ENCODE assay signal across 23 mouse cellular contexts in genomic region chr2:146681979-146682378, GRCm38 (mm10).
"Had no signal": no experiment of that assay in that cellular context is flagged by ENCODE, and none has a peak within 500 bp of the region (broad histone marks: within the 10 kb centered on the region; RNA-seq: fewer than 3 reads in every experiment).

No protein-coding gene starts in this region.

- DNase-seq: forebrain, postnatal 0 days; gastrocnemius, postnatal 14 days; gastrocnemius, postnatal 36 days; heart, adult 11 months; heart, adult 2 months; heart, postnatal 14 days; heart, postnatal 36 days; kidney, adult 11 months; kidney, postnatal 14 days; kidney, postnatal 36 days; layer of hippocampus, adult 9-11 months; layer of hippocampus, postnatal 36 days; left cerebral cortex, postnatal 4 days had no signal

- H3K27me3 ChIP-seq: heart, embryonic 13.5 days; heart, embryonic 15.5 days; hindbrain, embryonic 15.5 days; limb, embryonic 15.5 days; liver, embryonic 12.5 days had no signal

- H3K36me3 ChIP-seq: heart, embryonic 13.5 days; heart, embryonic 15.5 days; hindbrain, embryonic 13.5 days; hindbrain, embryonic 15.5 days; limb, embryonic 13.5 days; limb, embryonic 15.5 days; liver, embryonic 12.5 days had no signal

- H3K4me2 ChIP-seq: heart, embryonic 11.5 days; heart, embryonic 13.5 days; heart, embryonic 15.5 days; hindbrain, embryonic 13.5 days; hindbrain, embryonic 15.5 days; limb, embryonic 13.5 days; limb, embryonic 15.5 days; liver, embryonic 12.5 days had no signal

- H3K9ac ChIP-seq: forebrain, postnatal 0 days; heart, embryonic 13.5 days; heart, embryonic 15.5 days; hindbrain, embryonic 13.5 days; hindbrain, embryonic 15.5 days; limb, embryonic 13.5 days; limb, embryonic 15.5 days; liver, embryonic 12.5 days had no signal

- H3K27ac ChIP-seq: heart, adult 2 months; heart, embryonic 13.5 days; heart, embryonic 15.5 days; hindbrain, embryonic 13.5 days; hindbrain, embryonic 15.5 days; hindbrain, postnatal 0 days; limb, embryonic 13.5 days; limb, embryonic 15.5 days; liver, embryonic 12.5 days had no signal

- ATAC-seq: forebrain, postnatal 0 days; hindbrain, postnatal 0 days; intestine, embryonic 16.5 days; liver, embryonic 12.5 days had no signal

- H3K9me3 ChIP-seq: heart, embryonic 13.5 days; heart, embryonic 15.5 days; hindbrain, embryonic 13.5 days; hindbrain, embryonic 15.5 days; limb, embryonic 13.5 days; limb, embryonic 15.5 days; liver, embryonic 12.5 days had no signal

- H3K4me1 ChIP-seq: heart, embryonic 13.5 days; heart, embryonic 15.5 days; hindbrain, embryonic 13.5 days; hindbrain, embryonic 15.5 days; limb, embryonic 15.5 days; liver, embryonic 12.5 days had no signal

- H3K4me3 ChIP-seq: heart, adult 2 months; heart, embryonic 13.5 days; heart, embryonic 15.5 days; hindbrain, embryonic 13.5 days; hindbrain, embryonic 15.5 days; limb, embryonic 13.5 days; limb, embryonic 15.5 days; liver, embryonic 12.5 days had no signal
